Mouse (Mus musculus) layer of hippocampus, adult 2 months (tissue): ENCODE measurements around the gene Abhd17a. TPM values are rescaled to one million over a fixed set of nuclear protein-coding genes. Genes with fewer than 3 reads are reported as not detected.

ENCODE experiments used
- DNase-seq, 2 experiments: peaks; one replicate each; pipeline ENCODE4 v3.0.0; 2022; ENCODE audit warnings: low spot score in 2 of 2
- H3K27ac ChIP-seq: fragments of 200-600 bp; 2 replicates; pipeline ENCODE4 v1.8.1; 2022
- H3K4me3 ChIP-seq: fragments of 200-600 bp; 2 replicates; pipeline ENCODE4 v1.8.1; 2022; ENCODE audit warnings: mild to moderate bottlenecking
- CTCF ChIP-seq: fragments of 200-600 bp; conservative IDR thresholded peaks from 2 replicates; pipeline ENCODE4 v1.8.1; 2022; ENCODE audit warnings: antibody characterized with exemption, mild to moderate bottlenecking, moderate library complexity
- total RNA-seq, 2 experiments: library from RNA; stranded (reverse); gene quantifications; 2 replicates each; pipeline ENCODE4 v1.2.3; 2021

Abhd17a gene
- total RNA-seq, 2 experiments from 2014 or later, result 158 to 166 TPM

- no peak for TF ChIP-seq CTCF
- DNase-seq, result no peak
- H3K27ac ChIP-seq, result peak overlapping the region; percentile 81
- H3K4me3 ChIP-seq, result no peak overlapping the region
Measured at GRCm38 (mm10) chr10:80583047-80583446, 7.1 kb downstream of the Abhd17a start.

- peak; percentile 58 for TF ChIP-seq CTCF
- no peak for DNase-seq
- peak overlapping the region; percentile 94 for H3K27ac ChIP-seq
- peak overlapping the region; percentile 59; the same call in 1 of the 2 replicates for H3K4me3 ChIP-seq
Measured at GRCm38 (mm10) chr10:80578911-80579310, 11.2 kb downstream of the Abhd17a start.

DNA sequence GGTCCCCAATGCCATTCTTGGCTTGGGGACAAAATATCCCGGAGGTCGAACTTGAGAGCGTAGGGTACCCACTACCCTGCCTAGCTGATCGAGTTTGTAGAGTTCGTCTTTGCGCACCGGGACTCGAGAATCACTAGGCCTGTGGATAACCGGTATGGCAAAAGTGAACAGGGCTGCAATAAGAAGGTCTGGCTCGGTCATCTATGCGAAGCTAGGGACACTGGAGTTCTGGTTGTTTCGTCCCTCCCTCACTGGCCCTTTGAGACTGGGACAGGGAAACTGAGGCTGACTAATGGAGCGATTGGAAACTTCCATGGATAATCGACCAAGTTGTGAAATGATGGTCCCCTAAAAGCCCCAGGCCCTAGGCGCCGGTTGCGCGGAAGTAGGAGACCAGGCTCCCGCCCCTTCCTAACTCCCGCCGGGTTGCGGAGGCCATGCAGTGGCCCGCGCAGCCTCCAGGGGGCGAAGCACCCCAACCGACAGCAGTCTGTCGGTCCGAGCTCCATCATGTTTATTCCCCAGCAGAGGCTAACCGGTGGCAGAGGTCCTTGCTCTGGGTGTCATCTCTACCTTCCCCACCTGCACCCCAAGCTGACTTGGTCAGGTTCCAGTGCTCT is 11.9 kb downstream of the Abhd17a start:
- H3K27ac ChIP-seq, result peak overlapping the region; percentile 94
- TF ChIP-seq CTCF, result peak; percentile 81
- peak in 1 of 2 experiments; percentile 70 for DNase-seq
- peak overlapping the region; percentile 59 for H3K4me3 ChIP-seq

- DNase-seq, result peak; percentile 96 to 97
- Histone ChIP-seq H3K27ac (peak within 1 kb of the TSS; percentile 97), H3K4me3 (peak within 1 kb of the TSS; percentile 59)
- TF ChIP-seq CTCF, result no peak
Measured at GRCm38 (mm10) chr10:80577195-80578130, 12.7 kb downstream of the Abhd17a start, which contains the start of gene Klf16. TSS of gene Klf16 (minus strand) at chr10:80577321.

DNA sequence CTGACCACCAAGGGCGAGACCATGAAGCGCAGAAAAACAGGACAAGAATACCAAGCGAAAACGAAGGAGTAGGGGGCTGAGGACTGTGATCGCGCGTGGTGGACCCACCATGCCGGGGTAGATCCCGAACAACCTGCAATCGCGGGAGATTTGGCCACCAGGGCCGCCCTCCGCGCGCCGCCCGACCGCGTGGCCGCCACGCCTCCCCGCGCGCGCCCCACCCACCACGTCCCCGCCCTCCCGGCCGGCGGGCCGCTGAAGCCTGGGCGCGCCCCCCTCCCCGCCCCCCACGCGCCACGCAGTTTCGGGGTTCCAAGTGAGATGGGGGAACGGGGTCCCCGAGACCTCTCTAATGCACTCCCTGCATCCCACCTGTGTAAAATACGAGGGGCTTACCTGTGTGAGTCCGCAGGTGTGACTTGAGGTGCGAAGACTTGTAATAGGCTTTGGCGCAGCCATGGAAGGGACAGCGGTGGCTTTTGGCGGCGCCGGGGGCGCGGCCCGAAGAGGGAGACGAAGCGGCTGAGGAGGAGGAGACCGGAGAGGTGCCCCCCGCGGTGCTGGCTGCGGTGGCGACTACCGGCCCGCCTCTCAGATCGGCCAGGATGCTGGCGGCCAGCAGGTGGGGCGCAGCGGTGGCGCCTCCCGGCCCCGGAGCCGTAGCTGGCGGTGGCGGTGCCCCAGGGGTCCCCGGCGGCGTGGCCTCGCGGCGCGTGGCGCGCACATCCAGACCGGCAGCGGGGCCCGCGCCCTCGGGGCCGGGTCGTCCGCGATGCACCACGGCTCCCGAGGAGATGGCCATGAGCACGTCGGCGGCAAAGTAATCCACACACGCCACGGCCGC is 13.6 kb downstream of the Abhd17a start:
- no peak; the same call in 1 of the 2 replicates for TF ChIP-seq CTCF
- no peak for DNase-seq
- Histone ChIP-seq H3K4me3 (peak overlapping the region; percentile 59), H3K27ac (peak overlapping the region; percentile 97)

DNA sequence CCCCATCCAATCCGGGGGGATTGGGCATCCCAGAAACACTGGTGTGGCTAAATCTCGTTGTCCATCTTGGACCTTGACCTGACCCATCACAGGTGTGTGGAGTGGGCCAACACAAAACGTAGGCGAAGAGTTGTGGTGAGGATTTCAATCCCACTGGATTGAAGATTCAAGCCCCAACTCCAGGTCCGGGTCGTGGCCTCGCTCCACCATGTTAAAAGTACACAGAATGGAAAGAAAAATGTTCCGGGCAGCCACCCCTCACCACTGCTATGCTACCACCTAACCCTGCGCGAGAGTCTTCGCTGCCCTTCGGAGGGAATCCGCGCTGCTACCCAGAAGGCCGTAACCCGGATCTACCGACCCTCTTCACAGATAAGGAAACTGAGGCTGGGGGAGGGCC is 14.2 kb downstream of the Abhd17a start:
- peak overlapping the region; percentile 97 for H3K27ac ChIP-seq
- DNase-seq, result no peak
- H3K4me3 ChIP-seq, result peak overlapping the region; percentile 59
- TF ChIP-seq CTCF, result no peak

- no peak for DNase-seq
- Histone ChIP-seq H3K27ac (peak overlapping the region; percentile 97), H3K4me3 (peak overlapping the region; percentile 59)
- TF ChIP-seq CTCF, result no peak
Measured at GRCm38 (mm10) chr10:80574896-80575295, 15.2 kb downstream of the Abhd17a start.

GRCm38 (mm10) chr10:80573944-80574343 is 16.2 kb downstream of the Abhd17a start:
- peak overlapping the region; percentile 97 for H3K27ac ChIP-seq
- DNase-seq, result no peak
- TF ChIP-seq CTCF, result no peak
- H3K4me3 ChIP-seq, result peak overlapping the region; percentile 59

DNA sequence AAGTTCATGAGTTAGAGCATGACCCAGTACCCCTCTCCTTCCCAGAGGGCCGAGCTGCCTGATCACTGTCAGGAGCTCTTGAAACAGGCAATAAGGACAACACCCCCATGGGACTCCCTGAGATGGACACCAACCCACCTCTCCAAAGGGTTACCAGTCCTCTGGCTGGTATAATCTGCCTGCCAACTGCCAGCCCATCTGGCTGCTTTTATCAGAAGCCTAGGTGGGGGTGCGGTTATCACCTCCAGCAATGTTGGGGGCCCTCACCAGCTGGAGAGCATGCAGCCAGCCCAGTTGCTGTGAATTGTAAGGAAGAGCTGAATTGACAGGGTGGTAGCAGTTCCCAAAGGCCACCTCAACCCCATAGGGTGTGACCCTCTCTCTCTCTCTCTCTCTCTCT is 17.7 kb downstream of the Abhd17a start:
- peak overlapping the region; percentile 97 for H3K27ac ChIP-seq
- no peak for TF ChIP-seq CTCF
- DNase-seq, result no peak
- H3K4me3 ChIP-seq, result no peak overlapping the region; the same call in 1 of the 2 replicates

GRCm38 (mm10) chr10:80570871-80571836 is 19.0 kb downstream of the Abhd17a start:
- Histone ChIP-seq H3K27ac (peak overlapping the region; percentile 97), H3K4me3 (peak overlapping the region; percentile 13)
- DNase-seq, result no peak
- no peak for TF ChIP-seq CTCF

GRCm38 (mm10) chr10:80570419-80570818 is 19.7 kb downstream of the Abhd17a start:
- Histone ChIP-seq H3K27ac (peak overlapping the region; percentile 97), H3K4me3 (no peak overlapping the region; the same call in 1 of the 2 replicates)
- DNase-seq, result no peak
- TF ChIP-seq CTCF, result no peak
